Mouse (Mus musculus) gonadal fat pad, adult 2 months (tissue): Measurements from ENCODE around the gene Myo1e. TPM values are rescaled to one million over a fixed set of nuclear protein-coding genes. Genes with fewer than 3 reads are reported as not detected.
"Not testable (repeated sequence)": the region's sequence is repeated elsewhere in the genome, so short reads cannot be mapped to it uniquely, and the experiment has no call there.

Experiments used
- DNase-seq: peaks from one replicate; pipeline ENCODE4 v3.0.0-alpha.2; 2012; ENCODE audit warnings: low read depth
- polyA plus RNA-seq: library from polyadenylated mRNA; depleted of rRNA; stranded (reverse); fragments of >200 nt; gene quantifications from 2 replicates; pipeline ENCODE4 v1.2.3, GENCODE M21; 2012

Gene Myo1e
- polyA plus RNA-seq, 1 experiment: 9.0 TPM

DNA sequence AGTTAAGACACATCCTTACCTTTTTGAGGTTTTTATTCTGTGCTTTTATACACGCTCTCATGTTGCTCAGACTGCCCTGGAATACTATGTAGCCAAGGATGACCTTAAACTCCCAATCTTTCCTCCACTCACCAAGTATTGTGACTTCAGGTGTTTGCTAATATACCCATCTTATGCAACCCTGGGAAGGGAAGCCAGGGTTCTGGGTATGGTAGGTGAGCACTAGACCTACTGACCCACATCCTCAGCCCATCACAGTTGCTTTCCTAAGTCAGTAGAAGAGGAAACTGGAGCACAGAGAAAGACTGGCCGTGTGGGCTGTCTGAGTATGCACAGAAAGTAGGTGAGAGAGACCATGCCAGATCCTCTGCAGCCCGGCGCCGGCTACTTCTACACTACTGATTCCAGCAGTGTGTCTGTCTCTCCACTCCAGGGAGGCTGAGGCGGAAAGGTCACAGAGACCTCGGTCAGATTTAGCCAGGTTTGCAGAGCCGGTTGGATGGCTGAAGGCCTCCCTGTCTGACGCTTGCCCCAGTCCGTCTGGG is 44.4 kb downstream of the Myo1e start:
- DNase-seq: no peak

DNA sequence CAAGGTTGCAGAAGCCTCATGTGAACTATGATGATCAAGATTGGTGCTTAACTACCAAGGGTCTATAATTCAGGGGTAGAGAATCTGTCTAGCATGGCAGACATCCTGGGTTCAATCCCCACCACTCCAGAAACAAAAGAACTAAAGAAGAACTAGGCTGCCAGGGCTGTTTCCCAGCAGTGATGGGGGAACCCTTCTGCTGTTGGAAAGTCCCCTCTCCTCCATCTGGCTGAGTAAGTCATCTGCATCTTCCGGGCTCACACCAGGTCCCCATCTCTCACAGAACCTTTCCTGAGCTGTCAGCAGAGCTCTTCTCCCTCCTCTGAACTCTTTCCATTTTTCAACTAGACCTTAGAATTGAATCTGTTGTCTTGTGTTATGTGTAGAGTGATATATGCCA is 45.9 kb downstream of the Myo1e start:
- no peak for DNase-seq

- no peak for DNase-seq
Observed at GRCm38 (mm10) chr9:70255005-70255404, 47.9 kb downstream of the Myo1e start.

DNA sequence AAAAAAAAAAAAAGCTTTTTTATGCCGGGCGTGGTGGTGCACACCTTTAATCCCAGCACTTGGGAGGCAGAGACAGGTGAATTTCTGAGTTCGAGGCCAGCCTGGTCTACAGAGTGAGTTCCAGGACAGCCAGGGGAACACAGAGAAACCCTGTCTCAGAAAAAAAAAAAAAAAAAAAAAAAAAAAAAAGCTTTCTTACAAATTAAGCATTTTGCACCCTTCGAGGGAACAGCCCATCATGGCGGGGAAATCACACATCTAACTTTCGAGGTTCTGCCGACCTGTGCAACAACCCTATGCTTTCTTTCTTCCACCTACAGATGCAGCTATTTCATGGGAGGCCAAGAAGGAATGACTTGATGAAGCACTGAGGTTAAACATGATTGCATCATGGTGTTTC is 48.9 kb downstream of the Myo1e start:
- DNase-seq: not testable (repeated sequence)

DNA sequence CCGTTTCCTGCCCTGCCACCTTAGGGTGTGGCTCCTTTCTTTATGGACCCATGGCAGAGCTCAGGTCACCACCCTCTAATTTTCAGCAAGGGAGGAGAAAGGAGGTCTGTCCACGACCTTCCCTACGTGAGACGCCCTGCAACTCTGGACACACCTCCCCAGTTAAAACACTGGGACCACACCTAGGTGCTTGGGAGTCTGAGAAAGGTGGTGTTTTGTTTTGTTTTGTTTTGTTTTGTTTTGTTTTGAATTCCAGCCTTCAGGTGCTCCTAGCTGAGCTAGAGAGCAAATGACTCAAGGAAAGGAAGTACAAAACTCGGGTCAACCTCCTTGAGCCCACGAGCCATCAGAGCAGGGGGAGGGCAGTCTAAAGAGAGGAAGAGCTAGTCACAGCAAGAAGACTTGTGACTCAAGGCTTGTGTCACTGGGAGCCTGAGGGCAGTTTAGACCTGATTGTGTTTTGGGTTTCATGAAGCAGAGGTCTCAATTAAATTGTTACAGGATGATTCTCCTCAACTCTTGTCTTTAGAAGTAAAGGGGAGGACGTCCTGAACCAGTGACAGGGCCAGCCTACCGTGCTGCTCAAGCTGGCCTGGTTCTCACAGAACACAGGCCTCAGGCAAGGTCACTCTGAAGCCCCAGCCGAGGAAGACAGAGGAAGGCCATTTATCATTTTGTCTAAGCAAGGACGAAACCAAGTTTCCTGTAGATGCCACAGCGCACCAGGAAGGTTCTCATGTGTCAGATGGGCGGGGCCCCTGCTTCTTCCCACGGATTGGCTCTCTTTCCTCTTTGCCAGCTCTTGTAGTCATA is 50.3 kb downstream of the Myo1e start:
- DNase-seq: no peak

DNA sequence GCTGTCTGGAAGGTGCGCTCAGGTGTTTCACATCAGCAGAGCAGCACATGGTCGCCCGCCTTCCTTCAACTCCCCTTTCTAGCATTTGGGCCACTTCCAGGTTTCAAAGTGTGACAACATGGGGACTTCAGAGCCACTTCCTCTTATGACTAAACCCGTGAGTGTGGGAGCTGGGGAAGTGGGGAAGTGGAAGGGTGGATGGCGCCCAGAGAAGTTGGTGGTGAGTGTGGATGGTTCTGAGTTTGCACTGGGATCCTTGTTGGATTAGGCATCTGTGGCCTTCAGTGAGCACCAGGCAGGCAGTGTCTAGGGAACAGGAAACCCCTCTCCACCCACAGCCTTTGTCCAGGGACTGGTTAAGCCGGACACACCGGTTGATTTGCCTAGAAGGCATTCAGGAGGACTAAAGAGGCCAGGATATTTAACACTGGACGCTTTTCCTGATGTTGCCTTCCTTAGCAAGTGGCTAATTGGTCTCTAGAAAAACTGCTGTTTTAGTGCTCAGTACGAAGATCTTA is 53.2 kb downstream of the Myo1e start:
- DNase-seq: peak; percentile 84

DNA sequence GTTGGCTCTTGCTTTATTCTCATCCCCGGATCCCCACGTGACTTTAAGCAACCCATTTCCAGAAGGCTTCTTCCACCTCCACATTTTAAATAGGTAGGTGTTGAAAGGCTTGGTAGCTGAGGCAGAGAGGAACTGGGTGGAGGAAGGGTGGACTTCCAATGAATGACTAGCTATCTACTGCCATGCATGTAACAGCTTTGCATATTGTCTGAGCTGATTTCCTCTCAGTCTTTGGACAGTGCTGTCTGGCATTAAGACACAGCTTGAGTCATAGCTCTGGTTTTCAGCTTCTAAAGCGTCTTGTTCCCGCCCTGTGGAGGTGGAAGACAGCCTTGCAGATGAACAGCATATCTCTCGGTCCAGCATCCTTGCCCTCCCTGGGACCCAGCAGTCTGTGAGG is 54.5 kb downstream of the Myo1e start:
- no peak for DNase-seq

DNA sequence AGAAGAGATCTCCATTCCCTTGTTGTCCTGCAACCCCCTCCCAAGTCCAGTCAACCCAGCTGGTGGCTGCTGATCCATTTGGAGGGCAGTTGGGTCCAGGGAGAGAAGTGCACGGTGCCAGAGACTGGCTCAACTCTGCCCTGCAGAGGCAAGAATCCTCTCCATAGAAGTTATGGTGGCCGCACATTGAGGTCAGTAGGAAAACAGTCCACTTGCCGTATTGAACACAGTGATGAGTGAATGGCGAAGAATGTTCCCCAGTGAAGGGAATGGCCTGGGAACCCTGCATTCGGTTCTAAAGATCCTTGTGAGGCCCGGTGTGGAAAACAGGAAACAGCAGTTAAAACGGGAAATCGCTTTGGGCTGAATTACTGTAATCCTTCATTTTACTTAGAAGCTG is 56.0 kb downstream of the Myo1e start:
- DNase-seq: no peak

DNA sequence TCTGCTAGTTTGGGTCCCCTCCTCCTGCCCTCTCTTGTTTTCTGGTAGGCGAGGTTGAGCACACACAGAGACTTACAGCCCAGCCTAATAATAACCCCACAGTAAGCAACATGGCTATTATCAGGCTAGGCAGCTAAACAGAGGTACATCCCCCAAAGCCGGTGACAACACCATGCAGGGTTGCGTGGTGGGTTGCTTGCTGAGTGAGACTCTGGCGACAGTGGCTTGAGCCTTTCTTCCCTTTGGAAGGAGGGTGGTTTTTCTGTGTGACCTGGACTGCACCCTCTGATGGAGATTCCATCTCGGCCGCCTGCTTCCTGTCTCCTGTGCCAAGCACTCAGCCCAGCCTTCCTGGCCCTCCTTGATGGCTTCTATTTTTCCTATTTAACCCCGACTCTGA is 56.6 kb downstream of the Myo1e start:
- DNase-seq: no peak

DNA sequence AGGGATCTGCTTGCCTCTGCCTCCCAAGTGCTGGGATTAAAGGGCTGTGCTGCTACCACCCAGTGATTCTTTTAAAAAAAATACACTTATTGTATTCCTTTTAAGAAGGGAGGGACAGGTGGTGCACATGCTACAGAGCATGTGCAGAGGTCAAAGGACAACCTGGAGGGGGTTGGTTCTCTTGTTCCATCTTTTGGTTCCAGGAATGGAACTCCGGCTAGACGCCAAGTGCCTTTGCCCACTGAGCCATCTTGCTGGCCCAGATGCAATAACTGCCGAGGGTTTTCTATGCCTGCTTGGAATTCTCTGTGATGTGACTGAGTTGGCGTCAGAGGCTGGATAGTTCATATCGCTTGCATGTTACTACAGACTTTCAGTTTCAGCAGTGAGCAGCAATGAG is 58.4 kb downstream of the Myo1e start:
- no peak for DNase-seq

- DNase-seq: no peak
Observed at GRCm38 (mm10) chr9:70266186-70266585, 59.0 kb downstream of the Myo1e start.

DNA sequence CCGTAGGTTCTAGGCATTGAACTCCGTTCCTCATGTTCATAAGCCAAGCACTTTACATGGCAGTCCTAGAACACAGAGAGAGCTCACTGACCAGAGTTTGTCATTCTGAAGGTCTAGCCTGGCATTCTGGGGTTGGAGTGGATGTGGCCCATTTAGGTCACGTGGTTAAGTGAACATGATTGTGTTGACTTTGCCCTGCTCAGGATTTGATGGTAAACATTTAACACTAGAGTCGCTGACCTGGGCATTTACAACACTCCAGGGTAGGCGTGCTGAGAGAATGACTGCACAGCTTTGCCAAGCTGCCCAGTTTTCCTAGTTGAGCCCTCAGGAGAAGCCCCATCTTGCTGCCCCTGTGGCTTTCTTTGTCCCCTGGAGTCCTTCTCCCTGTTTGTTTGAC is 60.0 kb downstream of the Myo1e start:
- DNase-seq: no peak

- DNase-seq: no peak
Observed at GRCm38 (mm10) chr9:70269349-70269748, 62.2 kb downstream of the Myo1e start.

- DNase-seq: no peak
Observed at GRCm38 (mm10) chr9:70270468-70270867, 63.3 kb downstream of the Myo1e start.

DNA sequence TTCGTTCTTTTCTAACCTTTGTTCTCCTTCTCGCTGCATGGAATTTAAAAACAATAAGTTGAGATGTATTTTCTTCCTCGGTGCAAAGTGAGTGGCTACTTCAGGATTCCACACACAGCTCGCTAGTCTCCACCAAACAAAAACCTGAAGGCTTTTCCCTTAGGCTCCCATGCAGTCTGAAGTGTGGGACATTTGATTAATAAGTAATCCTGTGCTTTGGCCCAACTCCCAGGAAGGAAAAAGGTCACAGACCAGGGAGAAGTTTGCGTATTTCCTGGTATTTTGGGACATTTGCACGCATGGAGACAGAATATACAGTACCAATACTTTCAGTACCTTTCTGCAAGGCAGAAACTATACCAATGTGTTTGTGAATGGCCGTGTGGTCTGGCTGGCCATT is 64.0 kb downstream of the Myo1e start:
- DNase-seq: no peak

DNA sequence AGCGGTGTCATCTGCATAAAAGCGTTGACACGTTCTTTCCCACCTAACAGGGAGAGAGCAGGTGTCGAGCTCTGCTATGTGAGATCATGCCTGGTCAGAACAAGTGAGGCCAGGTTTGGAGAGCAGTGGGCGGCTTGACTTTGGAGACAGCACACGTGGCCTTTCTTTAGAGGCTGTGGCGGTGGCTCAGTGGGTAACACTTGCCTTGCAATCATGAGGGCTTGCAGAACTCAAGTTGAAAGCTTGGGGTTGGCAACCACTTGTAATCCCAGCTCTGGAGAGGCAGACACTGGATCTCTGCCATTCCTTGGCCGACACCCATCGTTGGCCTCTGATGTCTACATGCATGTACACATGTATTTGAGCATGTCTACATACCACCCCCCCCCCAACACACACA is 64.5 kb downstream of the Myo1e start:
- no peak for DNase-seq

DNA sequence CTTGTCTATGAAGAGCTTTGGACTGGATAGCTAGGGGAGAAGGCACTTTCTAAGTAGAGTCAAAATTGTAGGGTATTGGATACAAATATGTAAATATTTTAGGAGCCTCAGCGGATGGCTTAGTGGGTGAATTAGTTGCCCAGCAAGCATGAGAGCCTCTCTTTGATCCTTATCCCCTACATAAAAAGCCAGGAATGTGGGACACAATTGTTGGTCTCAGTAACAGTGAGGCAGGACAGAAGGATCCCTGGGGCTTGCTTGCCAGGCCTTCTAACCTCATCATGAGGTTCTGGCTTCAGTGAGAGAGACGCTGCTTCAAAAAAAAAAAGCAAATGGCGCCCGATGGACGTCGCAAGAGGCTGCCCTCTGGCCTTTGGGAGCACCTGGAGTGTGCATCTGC is 66.9 kb downstream of the Myo1e start:
- DNase-seq: no peak

DNA sequence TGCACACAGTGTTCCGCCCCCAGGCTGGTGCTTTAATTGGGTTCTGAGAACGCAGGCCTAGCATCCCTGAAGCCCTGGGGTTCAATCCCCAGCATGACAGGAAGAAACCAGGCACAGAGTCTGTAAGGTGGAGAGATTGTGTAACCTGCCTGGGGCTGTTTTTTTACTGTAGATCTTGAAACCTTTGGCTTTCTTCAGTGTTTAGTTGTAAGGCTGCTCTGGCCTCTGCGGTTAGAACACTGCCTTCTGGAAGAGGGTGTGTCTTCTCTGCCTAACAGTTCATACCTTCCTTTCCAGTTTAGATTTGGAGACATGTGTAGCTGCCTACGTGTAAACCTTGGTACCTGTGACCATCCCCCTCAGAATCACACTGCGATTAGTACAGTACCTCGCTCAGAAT is 67.3 kb downstream of the Myo1e start:
- peak; percentile 95 for DNase-seq

DNA sequence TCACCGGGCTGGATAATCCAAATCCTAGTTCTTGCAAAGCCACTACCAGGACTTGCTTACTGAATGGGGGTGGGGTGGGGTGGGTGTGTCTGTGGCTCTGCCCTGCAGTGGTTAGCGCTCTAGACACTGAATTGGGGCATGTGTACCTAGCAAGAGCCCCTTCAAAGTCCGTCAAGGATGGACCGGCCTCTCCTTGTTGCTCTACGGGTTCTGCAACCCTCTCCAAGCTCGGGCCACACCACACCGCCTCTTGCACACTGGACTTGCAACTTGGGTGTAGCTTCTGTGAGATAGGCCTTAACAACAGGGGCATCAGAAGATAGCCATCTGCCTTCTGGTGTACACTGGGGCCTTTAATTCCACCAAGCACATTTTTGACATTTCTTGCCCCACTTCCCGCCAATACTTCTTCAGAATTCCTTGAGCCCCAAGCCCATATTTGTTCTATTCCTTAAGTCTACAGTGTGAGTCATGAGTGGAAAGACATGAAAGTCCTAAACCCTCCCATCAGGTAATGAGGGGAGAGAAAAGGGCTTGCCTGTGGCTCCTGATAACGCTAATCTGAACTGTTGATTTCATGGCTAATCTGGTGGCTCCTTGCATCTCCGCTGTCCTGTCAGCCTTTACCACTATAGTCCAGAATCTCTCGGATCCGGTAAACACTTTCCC is 67.9 kb downstream of the Myo1e start:
- no peak for DNase-seq

GRCm38 (mm10) chr9:70277076-70277475 is 69.9 kb downstream of the Myo1e start:
- no peak for DNase-seq

- no peak for DNase-seq
Observed at GRCm38 (mm10) chr9:70277529-70277982, 70.4 kb downstream of the Myo1e start.

DNA sequence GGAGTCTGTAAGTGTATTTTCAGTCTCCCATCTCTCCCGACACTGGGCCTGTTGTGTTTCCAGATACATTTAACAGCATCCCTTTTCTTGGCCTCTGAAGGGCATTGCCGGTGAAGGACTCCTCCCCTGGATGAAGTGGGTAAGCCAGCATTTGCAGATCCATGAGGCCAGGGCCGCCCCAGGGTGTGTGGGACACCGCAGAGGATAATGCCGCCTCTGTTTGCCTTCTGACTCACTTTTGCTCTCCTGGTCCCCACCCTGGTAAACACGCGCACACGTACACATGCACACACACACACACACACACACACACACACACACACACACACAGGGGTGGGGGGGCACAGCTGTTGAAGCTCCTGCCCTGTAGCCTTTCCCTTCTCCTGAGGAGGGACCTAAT is 74.3 kb downstream of the Myo1e start:
- no peak for DNase-seq

GRCm38 (mm10) chr9:70282107-70282506 is 75.0 kb downstream of the Myo1e start:
- no peak for DNase-seq
